Mouse (Mus musculus) neural tube, embryonic 13.5 days (tissue): Measurements from ENCODE around the gene Lrp5. TPM values are rescaled to one million over a fixed set of nuclear protein-coding genes. Genes with fewer than 3 reads are reported as not detected.

Experiments
- ATAC-seq: fragments of 200-750 bp; cut with Nextera tagmentation; 2 replicates; pipeline ENCODE4 v1.8.0; 2017; ENCODE audit warnings: low read depth, mild to moderate bottlenecking, moderate TSS enrichment, moderate library complexity
- H3K27ac ChIP-seq: fragments of 300-500 bp; sonication (generic); replicated peaks from 2 replicates; pipeline ENCODE4 v1.5.1; 2015; ENCODE audit warnings: moderate library complexity, mild to moderate bottlenecking, inconsistent platforms
- H3K27me3 ChIP-seq: fragments of 300-500 bp; sonication (generic); 2 replicates; pipeline ENCODE4 v1.6.1; 2015; ENCODE audit warnings: mild to moderate bottlenecking, inconsistent platforms
- H3K36me3 ChIP-seq: fragments of 300-500 bp; sonication (generic); 2 replicates; pipeline ENCODE4 v1.6.1; 2015; ENCODE audit warnings: mild to moderate bottlenecking, inconsistent platforms
- H3K4me1 ChIP-seq: fragments of 300-500 bp; sonication (generic); replicated peaks from 2 replicates; pipeline ENCODE4 v1.6.1; 2015; ENCODE audit warnings: inconsistent platforms
- H3K4me2 ChIP-seq: fragments of 300-500 bp; sonication (generic); 2 replicates; pipeline ENCODE4 v1.6.1; 2015; ENCODE audit warnings: inconsistent platforms, mild to moderate bottlenecking, moderate library complexity
- H3K4me3 ChIP-seq: fragments of 300-500 bp; sonication (generic); 2 replicates; pipeline ENCODE4 v1.5.1; 2015; ENCODE audit warnings: mild to moderate bottlenecking, inconsistent platforms
- H3K9ac ChIP-seq: fragments of 300-500 bp; sonication (generic); 2 replicates; pipeline ENCODE4 v1.6.1; 2015; ENCODE audit warnings: moderate library complexity, mild to moderate bottlenecking, inconsistent platforms
- H3K9me3 ChIP-seq: fragments of 300-500 bp; sonication (generic); 2 replicates; pipeline ENCODE4 v1.6.1; 2016; ENCODE audit warnings: inconsistent platforms
- WGBS: fragments of 180-500 bp; shearing (Covaris S2); methylation state at CpG from one replicate; pipeline ENCODE4 v1.1.7; 2015; 5-methylcytosine and 5-hydroxymethylcytosine counted together
- polyA plus RNA-seq: library from polyadenylated mRNA; unstranded; fragments of >200 nt; fragmentation: Nextera tagmentation; extraction: Ambion mirVana; gene quantifications from 2 replicates; pipeline ENCODE4 v1.2.1, GENCODE M21; 2015

Gene Lrp5
- polyA plus RNA-seq, 1 experiment from 2014 or later, result 1.6 TPM

DNA sequence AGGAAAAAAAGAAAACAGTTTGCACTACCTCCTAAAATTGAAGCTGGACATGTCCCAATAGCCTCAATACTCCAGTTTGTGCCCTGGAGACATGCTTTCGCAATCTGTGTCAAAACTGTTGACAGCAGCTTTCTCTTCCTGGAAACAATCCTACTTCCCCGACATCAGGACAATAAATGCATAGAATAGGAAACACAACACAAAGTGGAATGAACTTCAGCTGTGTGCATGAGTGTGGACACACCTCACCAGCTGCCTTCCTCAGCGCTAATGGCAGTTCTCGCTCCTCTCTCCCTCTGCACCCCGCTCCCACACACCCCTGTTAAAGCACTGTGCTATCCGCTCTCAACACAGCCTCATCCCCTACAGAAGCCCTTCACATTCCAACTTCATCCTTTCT is 123.6 kb downstream of the Lrp5 start:
- H3K4me3 ChIP-seq, result no peak overlapping the region
- H3K9ac ChIP-seq, result no peak overlapping the region
- ATAC-seq, result no peak
- no peaks in the 10 kb centered on the region for H3K27me3 ChIP-seq
- WGBS, result 90% methylated on average over 6 of the region's 6 CpGs
- H3K4me2 ChIP-seq, result no peak overlapping the region
- H3K9me3 ChIP-seq, result no peaks in the 10 kb centered on the region
- no peak overlapping the region for H3K27ac ChIP-seq
- no peaks in the 10 kb centered on the region; the same call in 1 of the 2 replicates for H3K4me1 ChIP-seq
- H3K36me3 ChIP-seq, result no peaks in the 10 kb centered on the region

DNA sequence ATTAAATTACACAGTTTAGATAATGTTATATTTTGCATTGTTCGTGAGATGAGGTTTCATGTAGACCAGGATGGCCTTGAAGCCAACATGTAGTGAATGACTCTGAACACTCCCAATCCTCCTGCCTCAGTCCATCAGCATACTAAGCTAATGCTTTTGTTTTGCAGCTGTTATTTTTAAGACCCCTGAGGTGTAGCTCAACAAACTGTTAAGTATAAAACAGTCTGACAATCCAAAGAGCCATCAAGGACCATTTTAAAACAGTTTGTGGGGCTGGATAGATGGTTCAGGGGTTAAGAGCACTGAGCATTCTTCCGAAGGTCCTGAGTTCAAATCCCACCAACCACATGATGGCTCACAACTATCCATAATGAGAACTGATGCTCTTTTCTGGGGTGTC is 124.1 kb downstream of the Lrp5 start:
- no peak for ATAC-seq
- Histone ChIP-seq H3K4me3 (no peak overlapping the region), H3K4me2 (no peak overlapping the region), H3K27ac (no peak overlapping the region), H3K27me3 (no peaks in the 10 kb centered on the region), H3K9me3 (no peaks in the 10 kb centered on the region), H3K9ac (no peak overlapping the region), H3K4me1 (no peaks in the 10 kb centered on the region), H3K36me3 (no peaks in the 10 kb centered on the region)
- WGBS, result 94% methylated on average over 2 of the region's 2 CpGs

DNA sequence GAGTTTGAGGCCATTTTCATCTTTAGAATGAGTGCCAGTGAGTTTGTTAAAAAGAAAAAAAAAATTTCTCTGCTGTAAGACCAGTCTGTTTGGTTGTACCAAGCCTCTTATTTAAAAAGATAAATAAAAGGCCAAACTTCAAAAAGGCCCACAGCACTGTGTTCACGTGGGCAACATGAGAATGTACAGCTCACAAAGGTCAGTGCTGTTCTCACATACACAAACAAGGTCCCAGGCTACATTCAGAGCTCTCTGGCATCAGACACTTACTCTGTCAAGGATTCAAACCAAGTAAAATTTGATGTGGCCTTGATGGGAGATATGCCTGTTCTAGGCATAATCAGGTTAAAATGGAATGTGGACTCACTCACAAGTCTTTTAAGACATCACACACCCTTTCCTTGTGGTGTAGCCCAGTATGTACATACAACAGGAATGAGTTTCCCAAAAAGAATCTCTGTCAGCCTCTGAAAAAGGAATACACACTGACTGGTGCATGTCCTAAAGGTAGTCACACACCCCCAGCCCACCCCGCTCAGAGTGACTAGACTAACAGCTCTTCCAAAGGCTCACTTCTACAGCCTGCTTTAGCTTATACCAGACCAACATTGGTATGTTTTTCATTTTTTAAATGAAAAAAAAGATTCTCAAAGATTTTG is 130.1 kb downstream of the Lrp5 start:
- no peaks in the 10 kb centered on the region for H3K9me3 ChIP-seq
- no peak overlapping the region for H3K27ac ChIP-seq
- H3K9ac ChIP-seq, result no peak overlapping the region
- peaks cover 5% of the 10 kb centered on the region for H3K4me1 ChIP-seq
- H3K4me3 ChIP-seq, result no peak overlapping the region
- H3K4me2 ChIP-seq, result no peak overlapping the region
- H3K27me3 ChIP-seq, result no peaks in the 10 kb centered on the region
- WGBS, result 94% methylated on average over 2 of the region's 2 CpGs
- no peak for ATAC-seq
- H3K36me3 ChIP-seq, result no peaks in the 10 kb centered on the region

DNA sequence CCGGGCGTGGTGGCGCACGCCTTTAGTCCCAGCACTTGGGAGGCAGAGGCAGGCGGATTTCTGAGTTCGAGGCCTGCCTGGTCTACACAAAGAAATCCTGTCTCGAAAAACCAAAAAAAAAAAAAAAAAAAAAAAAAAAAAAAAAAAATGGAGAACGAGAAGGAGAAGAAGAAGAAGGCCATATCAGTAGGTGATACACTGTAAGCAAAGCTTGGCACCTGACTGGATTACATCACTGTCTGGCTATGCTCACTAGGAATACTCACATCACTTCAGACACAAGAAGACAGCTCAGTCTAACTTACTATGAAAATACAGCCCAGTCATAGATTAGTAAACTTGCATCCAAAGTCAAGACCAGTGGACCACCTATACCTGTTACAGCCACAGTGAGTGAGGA is 131.6 kb downstream of the Lrp5 start:
- Histone ChIP-seq H3K9me3 (no peaks in the 10 kb centered on the region), H3K4me3 (no peak overlapping the region), H3K9ac (no peak overlapping the region), H3K27me3 (no peaks in the 10 kb centered on the region), H3K4me1 (peaks cover 5% of the 10 kb centered on the region), H3K4me2 (no peak overlapping the region), H3K36me3 (no peaks in the 10 kb centered on the region), H3K27ac (no peak overlapping the region)
- no peak for ATAC-seq
- 92% methylated on average over 8 of the region's 8 CpGs for WGBS

DNA sequence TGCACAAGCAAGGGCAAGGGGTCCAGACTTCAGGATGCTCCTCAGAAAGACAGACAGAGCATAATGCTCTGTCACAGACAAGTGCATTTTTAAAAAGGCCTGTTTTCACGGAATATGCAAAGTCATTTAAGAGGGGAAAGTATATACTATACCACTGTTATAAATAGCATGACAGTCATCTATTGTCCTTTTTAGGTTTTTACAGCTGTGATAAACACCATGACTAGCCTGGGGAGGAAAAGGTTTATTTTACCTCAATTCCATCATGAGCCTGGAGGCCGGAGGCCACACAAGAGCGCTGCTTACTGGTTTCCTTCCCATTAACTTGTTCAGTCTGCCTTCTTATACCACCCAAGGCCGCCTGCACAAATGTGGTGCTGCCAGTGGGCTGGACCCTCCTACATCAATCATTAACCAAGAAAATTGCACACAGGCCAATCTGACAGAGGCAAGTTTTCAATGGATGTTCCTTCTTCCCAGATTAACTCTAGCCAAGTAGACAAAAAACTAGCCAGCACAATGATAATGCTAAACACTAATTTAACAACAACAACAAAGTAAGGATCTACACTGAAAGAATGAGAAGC is 134.7 kb downstream of the Lrp5 start:
- Histone ChIP-seq H3K36me3 (no peaks in the 10 kb centered on the region), H3K9me3 (no peaks in the 10 kb centered on the region), H3K27me3 (no peaks in the 10 kb centered on the region), H3K4me2 (no peak overlapping the region), H3K4me3 (no peak overlapping the region), H3K9ac (no peak overlapping the region), H3K4me1 (peaks cover 5% of the 10 kb centered on the region), H3K27ac (no peak overlapping the region)
- WGBS, result 29% methylated on average over 4 of the region's 4 CpGs
- no peak for ATAC-seq

DNA sequence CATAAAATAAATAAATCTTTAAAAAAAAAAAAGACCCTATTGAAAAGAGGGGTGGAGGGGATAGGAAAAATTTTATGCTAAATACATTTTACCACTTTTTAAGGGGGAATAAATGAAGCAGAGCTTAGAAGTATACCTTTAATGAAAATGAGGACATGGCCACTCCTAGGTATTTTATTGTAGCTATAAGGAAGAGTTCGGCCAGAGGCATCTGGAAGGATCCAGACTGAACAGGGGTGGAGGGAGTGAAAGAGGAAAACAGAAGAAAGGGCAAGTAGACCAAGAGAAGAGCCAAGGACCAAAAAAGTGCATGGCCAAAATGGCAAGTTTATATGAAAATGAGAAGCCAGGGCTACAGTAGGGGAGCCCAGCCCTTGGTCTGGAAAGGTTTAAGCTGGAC is 136.3 kb downstream of the Lrp5 start:
- Histone ChIP-seq H3K27ac (no peak overlapping the region), H3K9me3 (no peaks in the 10 kb centered on the region), H3K36me3 (no peaks in the 10 kb centered on the region), H3K4me3 (no peak overlapping the region), H3K4me2 (no peak overlapping the region), H3K9ac (no peak overlapping the region), H3K4me1 (peaks cover 5% of the 10 kb centered on the region), H3K27me3 (no peaks in the 10 kb centered on the region)
- no peak for ATAC-seq
- 97% methylated on average over 1 of the region's 1 CpGs for WGBS

DNA sequence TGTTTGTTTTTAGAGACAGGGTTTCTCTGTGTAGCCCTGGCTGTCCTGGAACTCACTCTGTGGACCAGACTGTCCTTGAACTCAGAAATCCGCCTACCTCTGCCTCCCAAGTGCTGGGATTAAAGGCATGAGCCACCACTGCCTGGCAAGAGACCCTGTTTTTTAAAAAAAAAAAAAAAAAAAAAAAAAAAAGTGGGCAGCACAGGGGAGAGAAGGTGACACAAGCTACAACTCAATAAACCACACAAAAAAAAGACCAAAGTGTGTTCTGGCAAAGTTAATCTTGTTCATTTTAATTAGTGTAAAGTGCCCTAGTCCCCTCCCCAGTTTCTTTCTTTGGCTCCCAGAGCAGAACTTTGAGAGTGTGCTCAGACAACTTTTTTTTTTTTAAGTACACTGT is 137.1 kb downstream of the Lrp5 start:
- Histone ChIP-seq H3K27ac (no peak overlapping the region), H3K9me3 (no peaks in the 10 kb centered on the region), H3K4me3 (no peak overlapping the region), H3K9ac (no peak overlapping the region), H3K27me3 (no peaks in the 10 kb centered on the region), H3K4me1 (peaks cover 5% of the 10 kb centered on the region), H3K36me3 (no peaks in the 10 kb centered on the region), H3K4me2 (no peak overlapping the region)
- ATAC-seq, result no peak
- WGBS, result 94% methylated on average over 1 of the region's 1 CpGs

DNA sequence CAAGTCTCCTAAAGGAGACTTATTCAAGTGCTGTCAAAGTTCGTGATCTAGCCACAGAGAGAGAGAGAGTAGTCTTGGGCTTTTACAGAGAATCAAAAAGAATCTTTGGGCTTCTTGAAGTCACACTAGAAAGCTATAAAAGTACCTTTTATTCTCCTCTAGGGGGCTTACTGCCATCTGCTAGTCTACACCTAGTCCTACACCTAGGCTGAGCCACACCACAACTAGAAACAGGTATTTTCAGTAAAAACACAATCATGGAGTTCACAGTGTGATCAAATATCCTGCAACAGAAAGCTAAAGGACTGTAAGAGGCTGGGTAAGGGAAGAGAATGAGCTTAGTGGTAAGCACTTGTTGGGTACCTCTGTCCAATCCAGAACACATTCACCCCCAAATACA is 138.1 kb downstream of the Lrp5 start:
- no peak for ATAC-seq
- Histone ChIP-seq H3K4me1 (peaks cover 9% of the 10 kb centered on the region), H3K9ac (no peak overlapping the region), H3K4me3 (no peak overlapping the region), H3K27ac (no peak overlapping the region), H3K4me2 (no peak overlapping the region), H3K27me3 (no peaks in the 10 kb centered on the region), H3K9me3 (no peaks in the 10 kb centered on the region), H3K36me3 (0 out of 2 replicates have a peak, but pooled peaks cover 4% of the 10 kb centered on the region)
- 98% methylated on average over 1 of the region's 1 CpGs for WGBS

DNA sequence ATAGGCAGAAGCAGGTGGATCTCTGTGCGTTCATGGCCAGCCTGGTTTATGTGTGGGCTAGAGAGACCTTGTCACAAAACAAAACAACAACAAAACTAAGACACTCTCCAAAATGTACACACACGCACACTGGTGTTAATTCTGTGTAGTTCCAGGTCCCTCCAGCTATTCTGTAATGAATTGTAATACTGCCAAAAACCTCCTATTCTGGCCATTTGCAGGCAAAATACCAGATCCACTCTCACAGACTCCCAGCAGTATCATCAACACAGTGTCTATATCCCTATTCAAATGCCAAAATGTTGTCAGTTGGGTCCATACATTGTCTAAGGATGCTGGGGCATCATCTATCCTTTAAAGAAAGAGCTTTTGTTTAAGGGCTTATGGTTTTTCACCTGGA is 141.4 kb downstream of the Lrp5 start:
- Histone ChIP-seq H3K4me1 (peaks cover 5% of the 10 kb centered on the region), H3K4me2 (no peak overlapping the region), H3K27me3 (no peaks in the 10 kb centered on the region), H3K4me3 (no peak overlapping the region), H3K27ac (no peak overlapping the region), H3K36me3 (peaks cover 14% of the 10 kb centered on the region), H3K9ac (no peak overlapping the region), H3K9me3 (no peaks in the 10 kb centered on the region)
- ATAC-seq, result no peak
- 91% methylated on average over 2 of the region's 2 CpGs for whole genome bisulfite sequencing

DNA sequence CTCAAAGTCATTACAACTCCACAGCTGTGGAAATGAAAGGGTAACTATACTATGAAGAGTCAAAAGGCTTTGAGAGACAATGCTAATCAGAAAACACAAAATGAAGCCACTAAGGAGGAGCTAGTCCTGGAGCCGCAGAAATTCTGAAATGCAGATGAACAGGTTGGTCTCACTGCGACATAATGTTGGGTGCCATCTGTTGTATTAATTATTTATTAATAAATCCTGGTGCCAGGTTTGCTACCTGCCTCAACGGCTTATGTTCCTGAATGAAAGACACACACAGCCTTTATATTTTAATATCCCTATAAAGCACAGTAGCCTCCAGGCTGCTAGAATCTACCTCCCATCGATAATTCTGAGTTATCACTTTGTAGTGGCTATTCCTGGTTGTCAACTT is 143.8 kb downstream of the Lrp5 start:
- Histone ChIP-seq H3K27ac (no peak overlapping the region), H3K4me2 (no peak overlapping the region), H3K4me3 (no peak overlapping the region), H3K4me1 (peaks cover 5% of the 10 kb centered on the region), H3K27me3 (no peaks in the 10 kb centered on the region), H3K9me3 (no peaks in the 10 kb centered on the region), H3K9ac (no peak overlapping the region), H3K36me3 (peaks cover 19% of the 10 kb centered on the region)
- 82% methylated on average over 4 of the region's 4 CpGs for WGBS
- no peak for ATAC-seq

DNA sequence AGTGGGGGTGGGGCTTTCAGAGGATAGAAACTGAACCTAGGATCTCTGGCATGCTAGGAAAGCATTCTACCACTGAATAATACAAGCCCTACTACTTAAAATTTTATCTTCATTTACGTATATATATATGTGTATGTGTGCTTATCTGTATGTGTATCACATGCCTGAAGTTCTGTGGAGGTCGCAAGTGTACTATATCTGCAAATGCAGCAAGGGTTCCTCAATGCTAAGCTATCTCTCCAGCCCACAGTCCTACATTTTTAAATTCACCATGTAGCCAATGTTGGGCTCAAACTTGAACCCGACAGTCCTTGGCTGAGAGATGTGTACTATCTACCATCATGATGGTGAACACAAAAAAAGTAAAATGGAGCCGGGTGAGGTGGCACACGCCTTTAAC is 145.4 kb downstream of the Lrp5 start:
- Histone ChIP-seq H3K9ac (no peak overlapping the region), H3K4me1 (peaks cover 5% of the 10 kb centered on the region), H3K4me2 (no peak overlapping the region), H3K27me3 (no peaks in the 10 kb centered on the region), H3K36me3 (peaks cover 19% of the 10 kb centered on the region), H3K9me3 (no peaks in the 10 kb centered on the region), H3K27ac (no peak overlapping the region), H3K4me3 (no peak overlapping the region)
- WGBS, result 95% methylated on average over 5 of the region's 5 CpGs
- ATAC-seq, result no peak

DNA sequence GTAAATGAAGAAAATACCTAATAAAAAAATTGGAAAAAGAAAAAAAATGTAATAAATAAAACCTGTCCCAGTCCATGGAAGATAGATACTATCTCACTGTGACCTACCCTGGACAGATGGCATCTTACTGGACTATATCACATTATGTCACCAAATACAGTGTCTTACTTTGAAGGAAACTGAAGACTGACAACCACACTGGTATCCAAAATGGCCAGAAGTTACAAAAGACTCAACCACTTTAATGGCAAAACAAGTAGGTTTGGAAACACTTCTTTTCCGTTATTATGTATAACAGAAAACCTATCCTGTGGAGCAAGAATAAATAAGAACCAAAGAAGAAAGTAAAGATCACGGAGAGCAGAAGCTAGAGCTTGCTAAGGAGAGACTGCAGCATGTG is 146.1 kb downstream of the Lrp5 start:
- Histone ChIP-seq H3K9me3 (no peaks in the 10 kb centered on the region), H3K36me3 (peaks cover 19% of the 10 kb centered on the region), H3K4me2 (no peak overlapping the region), H3K4me1 (peaks cover 5% of the 10 kb centered on the region), H3K9ac (no peak overlapping the region), H3K4me3 (no peak overlapping the region), H3K27me3 (no peaks in the 10 kb centered on the region), H3K27ac (no peak overlapping the region)
- no peak for ATAC-seq
- WGBS, result 83% methylated on average over 2 of the region's 2 CpGs

DNA sequence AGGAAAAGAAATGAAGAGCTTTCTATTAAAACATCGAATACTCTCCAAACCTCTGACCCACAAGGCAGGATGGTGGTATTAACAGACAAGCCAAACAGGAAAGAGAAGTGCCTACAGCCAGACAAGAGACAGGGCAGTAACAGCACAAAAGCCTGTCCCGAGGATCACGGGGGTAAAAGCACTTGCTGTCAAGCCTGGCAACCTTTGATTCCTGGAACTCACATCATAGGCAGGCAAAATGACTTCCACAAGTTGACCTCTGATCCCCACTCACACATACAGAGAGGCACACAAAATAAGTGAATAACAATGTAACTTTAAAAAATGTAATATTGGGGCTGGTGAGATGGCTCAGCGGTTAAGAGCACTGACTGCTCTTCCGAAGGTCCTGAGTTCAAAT is 146.9 kb downstream of the Lrp5 start:
- Histone ChIP-seq H3K9ac (no peak overlapping the region), H3K4me2 (no peak overlapping the region), H3K27me3 (no peaks in the 10 kb centered on the region), H3K9me3 (no peaks in the 10 kb centered on the region), H3K4me1 (peaks cover 5% of the 10 kb centered on the region), H3K36me3 (peaks cover 19% of the 10 kb centered on the region), H3K4me3 (no peak overlapping the region), H3K27ac (no peak overlapping the region)
- ATAC-seq, result no peak
- WGBS, result 94% methylated on average over 5 of the region's 5 CpGs
